Mouse (Mus musculus) stomach, embryonic 15.5 days (tissue): ENCODE measurements around the gene Borcs6. TPM values are rescaled to one million over a fixed set of nuclear protein-coding genes. Genes with fewer than 3 reads are reported as not detected.

Source experiments
- ATAC-seq: fragments of 200-750 bp; cut with Nextera tagmentation; 2 replicates; pipeline ENCODE4 v1.8.0; 2017; ENCODE audit warnings: low read depth, moderate number of reproducible peaks, moderate TSS enrichment; ENCODE audit not compliant: insufficient read depth, low FRiP score
- H3K27ac ChIP-seq: fragments of 300-500 bp; sonication (generic); 2 replicates; pipeline ENCODE4 v1.5.1; 2015; ENCODE audit warnings: mild to moderate bottlenecking, inconsistent platforms
- H3K27me3 ChIP-seq: fragments of 300-500 bp; sonication (generic); replicated peaks from 2 replicates; pipeline ENCODE4 v1.6.1; 2015; ENCODE audit warnings: inconsistent platforms
- H3K36me3 ChIP-seq: fragments of 300-500 bp; sonication (generic); 2 replicates; pipeline ENCODE4 v1.6.1; 2015; ENCODE audit warnings: inconsistent platforms
- H3K4me1 ChIP-seq: fragments of 300-500 bp; sonication (generic); 2 replicates; pipeline ENCODE4 v1.6.1; 2015; ENCODE audit warnings: inconsistent platforms
- H3K4me2 ChIP-seq: fragments of 300-500 bp; sonication (generic); 2 replicates; pipeline ENCODE4 v1.6.1; 2015; ENCODE audit warnings: mild to moderate bottlenecking, inconsistent platforms
- H3K4me3 ChIP-seq: fragments of 300-500 bp; sonication (generic); replicated peaks from 2 replicates; pipeline ENCODE4 v1.5.1; 2015; ENCODE audit warnings: inconsistent platforms
- H3K9ac ChIP-seq: fragments of 300-500 bp; sonication (generic); 2 replicates; pipeline ENCODE4 v1.6.1; 2015; ENCODE audit warnings: inconsistent platforms
- H3K9me3 ChIP-seq: fragments of 300-500 bp; sonication (generic); 2 replicates; pipeline ENCODE4 v1.6.1; 2016; ENCODE audit warnings: inconsistent platforms
- WGBS: fragments of 180-500 bp; shearing (Covaris S2); methylation state at CpG from one replicate; pipeline ENCODE4 v1.1.7; 2015; 5-methylcytosine and 5-hydroxymethylcytosine counted together
- polyA plus RNA-seq: library from polyadenylated mRNA; unstranded; fragments of >200 nt; fragmentation: Nextera tagmentation; extraction: Ambion mirVana; gene quantifications from 2 replicates; pipeline ENCODE4 v1.2.1, GENCODE M21; 2015

Gene Borcs6
- polyA plus RNA-seq, 1 experiment from 2014 or later, result 10.7 TPM

- H3K4me1 ChIP-seq, result peaks cover 9% of the 10 kb centered on the region; the same call in 1 of the 2 replicates
- WGBS, result 79% methylated on average over 13 of the region's 13 CpGs
- no peaks in the 10 kb centered on the region for H3K9me3 ChIP-seq
- no peak for ATAC-seq
- H3K27me3 ChIP-seq, result no peaks in the 10 kb centered on the region
- no peak overlapping the region for H3K9ac ChIP-seq
- no peak overlapping the region for H3K4me3 ChIP-seq
- 0 out of 2 replicates have a peak overlapping the region, but pooled peaks have one; percentile 63 for H3K27ac ChIP-seq
- H3K36me3 ChIP-seq, result peaks cover 48% of the 10 kb centered on the region
- no peak overlapping the region for H3K4me2 ChIP-seq
Measured at GRCm38 (mm10) chr11:69109032-69109900, 49.7 kb downstream of the Borcs6 start.

GRCm38 (mm10) chr11:69110319-69111046 is 51.0 kb downstream of the Borcs6 start:
- H3K4me1 ChIP-seq, result peaks cover 9% of the 10 kb centered on the region; the same call in 1 of the 2 replicates
- peak overlapping the region; percentile 50 for H3K4me3 ChIP-seq
- H3K9ac ChIP-seq, result peak overlapping the region; percentile 26; the same call in 1 of the 2 replicates
- H3K27ac ChIP-seq, result peak overlapping the region; percentile 63
- peak; percentile 44; the same call in 1 of the 2 replicates for ATAC-seq
- peak overlapping the region; percentile 61 for H3K4me2 ChIP-seq
- peaks cover 36% of the 10 kb centered on the region for H3K36me3 ChIP-seq
- 2% methylated on average over 30 of the region's 30 CpGs for WGBS
- H3K9me3 ChIP-seq, result no peaks in the 10 kb centered on the region
- no peaks in the 10 kb centered on the region for H3K27me3 ChIP-seq

Other genes starting within 250 kb of the Borcs6 start
- gene Ndel1, start 187.9 kb upstream of the Borcs6 start, polyA plus RNA-seq, result 78.7 and 80.4 TPM in 2 replicates
- gene Rnf222, start 171.2 kb upstream of the Borcs6 start, polyA plus RNA-seq, result 0.22 and 0.64 TPM in 2 replicates
- 1,013 and 1,066 TPM in 2 replicates for gene Rpl26, start 158.1 kb upstream of the Borcs6 start, polyA plus RNA-seq
- gene Odf4, start 132.6 kb upstream of the Borcs6 start, polyA plus RNA-seq, result not detected in 2 replicates
- gene Arhgef15, start 102.2 kb upstream of the Borcs6 start, polyA plus RNA-seq, result 8.5 and 8.8 TPM in 2 replicates
- 5.1 and 5.3 TPM in 2 replicates for gene Slc25a35, start 91.6 kb upstream of the Borcs6 start, polyA plus RNA-seq
- 55.9 and 63.0 TPM in 2 replicates for gene Rangrf, start 84.5 kb upstream of the Borcs6 start, polyA plus RNA-seq
- gene Pfas, start 51.3 kb upstream of the Borcs6 start, polyA plus RNA-seq, result 31.5 and 33.7 TPM in 2 replicates
- gene Ctc1, start 43.8 kb upstream of the Borcs6 start, polyA plus RNA-seq, result 40.3 and 45.5 TPM in 2 replicates
- 134 and 146 TPM in 2 replicates for gene Aurkb, start 14.1 kb upstream of the Borcs6 start, polyA plus RNA-seq
- gene Tmem107, start 11.1 kb downstream of the Borcs6 start, polyA plus RNA-seq, result 49.6 and 55.0 TPM in 2 replicates
- gene Vamp2, start 28.8 kb downstream of the Borcs6 start, polyA plus RNA-seq, result 68.5 and 84.6 TPM in 2 replicates
- 15.4 and 20.3 TPM in 2 replicates for gene Per1, start 35.5 kb downstream of the Borcs6 start, polyA plus RNA-seq
- 0.76 and 1.0 TPM in 2 replicates for gene Hes7, start 60.7 kb downstream of the Borcs6 start, polyA plus RNA-seq
- gene 9130213A22Rik, start 62.9 kb downstream of the Borcs6 start, polyA plus RNA-seq, result 0.37 TPM in 2 replicates
- gene Aloxe3, start 66.2 kb downstream of the Borcs6 start, polyA plus RNA-seq, result 0.27 and 1.2 TPM in 2 replicates
- gene Alox12b, start 97.3 kb downstream of the Borcs6 start, polyA plus RNA-seq, result 4.2 and 11.5 TPM in 2 replicates
- 0.28 and 0.31 TPM in 2 replicates for gene Alox8, start 138.1 kb downstream of the Borcs6 start, polyA plus RNA-seq
- 0.04 TPM in 1 of 2 replicates, not detected in the other for gene Gucy2e, start 177.3 kb downstream of the Borcs6 start, polyA plus RNA-seq